Mouse (Mus musculus): Measurements from ENCODE around the gene Tmprss11e. TPM values are rescaled to one million over a fixed set of nuclear protein-coding genes. Genes with fewer than 3 reads are reported as not detected.

Tmprss11e gene
- total RNA-seq, 2 experiments from 2014 or later = not detected

Other genes with a start within 250 kb of the Tmprss11e start
- gene Tmprss11g, start 227.2 kb downstream of the Tmprss11e start, total RNA-seq (2021) = not detected
- not detected for gene Tmprss11f, start 113.4 kb downstream of the Tmprss11e start, total RNA-seq (2021)
- not detected for gene Tmprss11b, start 69.5 kb downstream of the Tmprss11e start, total RNA-seq (2021)
- gene Ythdc1, start 58.4 kb upstream of the Tmprss11e start, total RNA-seq (2021) = 10 to 100 TPM; 58.3 to 72.1 TPM
- under 1 TPM in 1 of 2 experiments, not detected in 1; 0.23 TPM for gene Ugt2b34, start 161.1 kb upstream of the Tmprss11e start, total RNA-seq (2021)
- not detected for gene Ugt2b1, start 180.7 kb upstream of the Tmprss11e start, total RNA-seq (2021)